Mouse (Mus musculus) heart, embryonic 16.5 days (tissue): ENCODE data around the gene Lrrc2. TPM values are rescaled to one million over a fixed set of nuclear protein-coding genes. Genes with fewer than 3 reads are reported as not detected.

ENCODE experiments used
- ATAC-seq: fragments of 200-750 bp; cut with Nextera tagmentation; replicated peaks from 2 replicates; pipeline ENCODE4 v1.8.0; 2017; ENCODE audit warnings: moderate number of reproducible peaks; ENCODE audit not compliant: insufficient read depth, low FRiP score; ENCODE audit errors: extremely low read depth
- H3K27ac ChIP-seq: fragments of 300-500 bp; sonication (generic); 2 replicates; pipeline ENCODE4 v1.5.1; 2014; ENCODE audit warnings: mild to moderate bottlenecking, low read length, control low read depth, moderate library complexity
- H3K27me3 ChIP-seq: fragments of 300-500 bp; sonication (generic); 2 replicates; pipeline ENCODE4 v1.6.1; 2014; ENCODE audit warnings: low read length, mixed read lengths; ENCODE audit not compliant: control insufficient read depth, insufficient read depth
- H3K36me3 ChIP-seq: fragments of 300-500 bp; sonication (generic); 2 replicates; pipeline ENCODE4 v1.6.1; 2014; ENCODE audit not compliant: control insufficient read depth, insufficient read depth
- H3K4me1 ChIP-seq: fragments of 300-500 bp; sonication (generic); 2 replicates; pipeline ENCODE4 v1.6.1; 2014; ENCODE audit warnings: low read length, mixed read lengths; ENCODE audit not compliant: control insufficient read depth, insufficient read depth
- H3K4me2 ChIP-seq: fragments of 300-500 bp; sonication (generic); 2 replicates; pipeline ENCODE4 v1.6.1; 2014; ENCODE audit warnings: low read depth, mild to moderate bottlenecking, control low read depth, low read length
- H3K4me3 ChIP-seq: fragments of 300-500 bp; sonication (generic); 2 replicates; pipeline ENCODE4 v1.5.1; 2014; ENCODE audit warnings: mild to moderate bottlenecking, control low read depth, low read length
- H3K9ac ChIP-seq: fragments of 300-500 bp; sonication (generic); 2 replicates; pipeline ENCODE4 v1.6.1; 2014; ENCODE audit warnings: low read length, control low read depth
- H3K9me3 ChIP-seq: fragments of 300-500 bp; sonication (generic); replicated peaks from 2 replicates; pipeline ENCODE4 v1.6.1; 2016; ENCODE audit warnings: low read length; ENCODE audit not compliant: control insufficient read depth
- WGBS: fragments of 180-500 bp; shearing (Covaris S2); extraction: QIAGEN DNeasy Blood & Tissue Kit; methylation state at CpG from one replicate; pipeline ENCODE4 v1.1.7; 2014; 5-methylcytosine and 5-hydroxymethylcytosine counted together
- polyA plus RNA-seq: library from polyadenylated mRNA; unstranded; fragments of >200 nt; fragmentation: Nextera tagmentation; extraction: Ambion mirVana; gene quantifications from 2 replicates; pipeline ENCODE4 v1.2.1, GENCODE M21; 2015

Lrrc2 gene
- polyA plus RNA-seq, 1 experiment from 2014 or later: 8.6 TPM

DNA sequence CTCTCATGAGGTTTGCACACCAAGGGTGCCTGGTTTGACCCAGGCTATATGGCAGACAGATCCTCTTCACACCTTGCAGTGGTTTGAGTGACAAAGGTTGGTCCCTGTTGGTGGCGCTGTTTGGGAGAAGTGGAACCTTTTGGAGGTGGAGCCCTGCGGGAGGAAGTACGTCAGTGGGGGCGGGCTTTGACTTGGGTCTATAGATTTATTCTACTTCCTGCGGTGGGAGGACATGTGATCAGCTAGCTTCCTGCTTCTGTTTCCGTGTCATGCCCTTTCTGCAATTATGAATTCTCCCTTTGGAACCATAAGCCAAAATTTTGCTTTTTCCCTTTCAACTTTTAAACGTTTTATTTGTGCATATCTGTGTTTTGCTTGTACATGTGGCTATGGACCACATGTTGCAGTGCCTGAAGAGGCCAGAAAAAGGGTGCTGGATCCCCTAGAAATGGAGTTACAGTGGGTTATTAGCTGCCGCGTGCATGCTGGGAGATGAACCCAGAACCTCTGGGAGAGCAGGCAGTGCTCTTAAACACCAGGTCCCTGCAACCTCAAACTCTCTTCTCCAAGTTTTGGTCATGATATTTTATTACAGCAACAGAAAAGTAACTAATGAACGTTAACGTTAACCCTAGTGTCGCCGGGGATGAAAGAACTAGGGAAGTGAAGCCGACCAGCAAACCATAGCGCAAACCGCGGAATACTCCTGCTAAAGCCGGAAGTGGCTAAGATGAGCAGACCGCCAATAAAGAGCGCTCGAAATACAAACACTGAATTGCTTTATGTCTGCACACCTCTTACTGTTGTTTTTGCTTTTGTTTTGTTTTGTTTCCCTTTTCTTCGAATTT lies 13.9 kb downstream of the Lrrc2 start:
- Histone ChIP-seq H3K4me1 (peaks cover 6% of the 10 kb centered on the region), H3K4me2 (no peak overlapping the region), H3K27ac (no peak overlapping the region), H3K4me3 (no peak overlapping the region), H3K9ac (no peak overlapping the region), H3K36me3 (peaks cover 2% of the 10 kb centered on the region; the same call in 1 of the 2 replicates), H3K27me3 (no peaks in the 10 kb centered on the region), H3K9me3 (no peaks in the 10 kb centered on the region)
- WGBS: 90% methylated on average over 22 of the region's 22 CpGs
- ATAC-seq: no peak

DNA sequence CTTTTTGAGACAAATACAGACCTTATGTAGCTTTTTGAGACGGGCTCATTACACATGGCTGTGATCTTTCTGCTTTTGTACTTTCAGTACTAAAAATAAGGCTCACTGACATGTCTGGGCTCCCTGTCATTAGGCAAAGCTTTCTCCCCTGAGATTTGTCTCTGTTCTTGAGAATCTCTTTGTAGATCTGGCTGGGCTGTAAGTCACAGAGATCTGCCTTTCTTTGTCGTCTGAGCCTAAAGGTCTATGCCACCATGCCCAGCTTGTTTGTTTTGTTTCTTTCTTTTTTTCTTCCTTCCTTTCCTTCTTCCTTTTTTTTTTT lies 14.5 kb downstream of the Lrrc2 start:
- no peaks in the 10 kb centered on the region for H3K27me3 ChIP-seq
- no peaks in the 10 kb centered on the region for H3K9me3 ChIP-seq
- no peak overlapping the region for H3K9ac ChIP-seq
- H3K27ac ChIP-seq: no peak overlapping the region
- no peak overlapping the region for H3K4me2 ChIP-seq
- WGBS: 67% methylated on average over 2 of the region's 2 CpGs
- H3K4me1 ChIP-seq: peaks cover 6% of the 10 kb centered on the region
- H3K4me3 ChIP-seq: no peak overlapping the region
- H3K36me3 ChIP-seq: peaks cover 2% of the 10 kb centered on the region; the same call in 1 of the 2 replicates
- ATAC-seq: no peak

DNA sequence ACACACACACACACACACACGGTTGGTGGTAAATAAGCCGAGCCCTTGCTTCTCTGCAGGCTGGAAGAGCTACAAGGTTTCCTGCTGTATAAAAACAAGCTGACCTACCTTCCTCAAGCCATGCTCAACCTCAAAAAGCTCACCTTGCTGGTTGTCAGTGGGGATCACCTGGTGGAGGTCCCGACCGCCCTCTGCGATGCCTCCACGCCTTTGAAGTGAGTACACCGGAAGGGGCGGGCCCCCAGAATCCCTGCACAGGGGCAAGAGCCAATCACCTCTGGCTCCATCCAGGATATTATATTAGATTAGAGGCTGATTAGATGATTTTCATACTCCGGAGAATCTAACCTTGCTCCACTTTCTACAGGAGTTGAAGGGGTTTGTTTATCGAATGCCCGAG lies 28.1 kb downstream of the Lrrc2 start:
- no peak overlapping the region for H3K27ac ChIP-seq
- H3K9me3 ChIP-seq: no peaks in the 10 kb centered on the region
- no peak overlapping the region for H3K4me3 ChIP-seq
- H3K4me1 ChIP-seq: no peaks in the 10 kb centered on the region
- H3K27me3 ChIP-seq: no peaks in the 10 kb centered on the region
- no peak overlapping the region for H3K9ac ChIP-seq
- no peaks in the 10 kb centered on the region for H3K36me3 ChIP-seq
- H3K4me2 ChIP-seq: no peak overlapping the region
- 91% methylated on average over 11 of the region's 11 CpGs for WGBS
- ATAC-seq: no peak

DNA sequence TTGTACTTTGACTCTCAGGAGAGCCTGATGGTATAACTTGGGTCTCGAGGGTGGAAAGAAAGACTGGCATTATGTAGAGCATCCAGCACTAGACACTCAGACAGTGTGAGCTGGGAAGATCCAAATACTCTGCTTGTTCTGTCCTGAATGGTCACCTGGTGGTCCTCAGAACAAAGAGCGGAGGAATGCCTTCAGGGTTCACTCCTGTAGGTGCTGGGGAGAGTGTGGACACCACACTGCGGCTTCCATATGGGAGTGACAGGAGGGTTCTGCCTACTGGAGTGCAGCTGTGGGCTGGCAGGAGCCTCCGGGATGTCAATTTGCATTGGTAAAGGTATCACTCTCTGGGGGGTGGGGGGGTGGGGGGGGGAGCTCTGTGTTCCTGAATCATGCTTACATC lies 31.0 kb downstream of the Lrrc2 start:
- WGBS: 61% methylated on average over 4 of the region's 4 CpGs
- no peaks in the 10 kb centered on the region for H3K27me3 ChIP-seq
- no peak overlapping the region for H3K9ac ChIP-seq

DNA sequence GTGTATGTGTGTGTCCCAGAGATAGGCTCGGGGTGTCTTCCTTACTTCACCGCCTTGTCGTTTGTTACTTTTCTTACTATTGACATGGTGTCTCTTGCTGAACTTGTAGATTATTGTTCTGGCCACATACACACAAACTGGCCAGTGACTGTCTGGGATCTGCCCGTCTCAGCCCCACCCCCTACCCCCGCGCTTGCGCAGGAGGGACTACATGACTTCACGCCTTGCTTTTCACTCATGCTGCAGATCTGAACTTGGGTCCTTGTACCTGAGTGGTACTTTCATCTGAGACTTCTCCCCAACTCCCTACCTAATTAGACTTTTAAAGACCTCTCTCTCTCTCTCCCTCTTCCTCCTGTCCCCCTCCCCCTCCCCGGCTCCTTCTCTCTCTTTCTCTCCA lies 32.8 kb downstream of the Lrrc2 start:
- Histone ChIP-seq H3K9ac (no peak overlapping the region), H3K4me2 (no peak overlapping the region), H3K9me3 (no peaks in the 10 kb centered on the region), H3K4me1 (no peaks in the 10 kb centered on the region), H3K36me3 (no peaks in the 10 kb centered on the region), H3K4me3 (no peak overlapping the region), H3K27me3 (no peaks in the 10 kb centered on the region), H3K27ac (no peak overlapping the region)
- 87% methylated on average over 9 of the region's 9 CpGs for WGBS
- no peak for ATAC-seq

More for the DNA sequence above, 31.0 kb downstream of the Lrrc2 start:
- Histone ChIP-seq H3K36me3 (no peaks in the 10 kb centered on the region), H3K27ac (no peak overlapping the region), H3K4me2 (no peak overlapping the region), H3K4me3 (no peak overlapping the region), H3K9me3 (no peaks in the 10 kb centered on the region), H3K4me1 (no peaks in the 10 kb centered on the region)
- no peak for ATAC-seq

DNA sequence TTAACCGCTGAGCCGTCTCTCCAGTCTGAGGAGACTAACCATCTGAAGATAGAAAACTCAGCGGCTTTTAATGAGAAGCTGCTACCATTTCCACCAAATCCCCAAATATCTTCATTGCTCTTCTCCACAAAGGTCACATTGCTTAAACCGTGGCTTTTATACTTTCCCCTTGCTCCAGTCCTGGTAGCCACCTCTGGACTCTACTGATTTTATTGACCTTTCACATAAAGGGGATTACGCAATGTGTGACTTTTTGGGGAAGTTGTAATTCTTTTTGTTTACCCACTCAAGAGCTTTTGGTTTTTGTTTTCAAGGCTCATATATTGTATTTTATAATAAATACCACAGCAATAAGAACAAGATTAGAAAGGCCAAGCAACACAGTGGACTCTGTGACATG lies 34.2 kb downstream of the Lrrc2 start:
- no peaks in the 10 kb centered on the region for H3K4me1 ChIP-seq
- H3K9me3 ChIP-seq: no peaks in the 10 kb centered on the region
- WGBS: 92% methylated on average over 5 of the region's 5 CpGs
- H3K27ac ChIP-seq: no peak overlapping the region
- H3K4me2 ChIP-seq: no peak overlapping the region
- no peaks in the 10 kb centered on the region for H3K27me3 ChIP-seq
- no peak overlapping the region for H3K4me3 ChIP-seq
- no peak for ATAC-seq
- no peak overlapping the region for H3K9ac ChIP-seq
- no peaks in the 10 kb centered on the region for H3K36me3 ChIP-seq

DNA sequence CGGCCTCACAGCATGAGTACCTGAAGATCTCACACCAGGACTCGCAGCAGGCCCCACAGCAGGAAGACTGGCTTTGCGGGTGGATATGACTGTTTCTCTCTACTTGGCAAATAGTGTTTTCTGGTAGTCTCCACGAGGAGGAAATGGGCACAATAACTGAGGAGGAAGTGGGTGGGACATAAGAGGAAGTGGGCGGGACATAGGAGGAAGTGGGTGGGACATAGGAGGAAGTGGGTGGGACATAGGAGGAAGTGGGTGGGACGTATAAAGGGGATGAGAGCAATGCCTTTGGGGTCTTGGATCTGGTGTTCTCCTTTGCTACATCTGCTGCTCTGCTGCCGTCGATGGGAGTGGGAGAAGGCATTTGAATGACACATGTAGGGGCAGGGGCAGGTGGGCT lies 34.6 kb downstream of the Lrrc2 start:
- Histone ChIP-seq H3K9me3 (no peaks in the 10 kb centered on the region), H3K4me3 (no peak overlapping the region), H3K27me3 (no peaks in the 10 kb centered on the region), H3K9ac (no peak overlapping the region), H3K36me3 (no peaks in the 10 kb centered on the region), H3K4me2 (no peak overlapping the region), H3K4me1 (no peaks in the 10 kb centered on the region), H3K27ac (no peak overlapping the region)
- WGBS: 83% methylated on average over 8 of the region's 8 CpGs
- no peak for ATAC-seq

DNA sequence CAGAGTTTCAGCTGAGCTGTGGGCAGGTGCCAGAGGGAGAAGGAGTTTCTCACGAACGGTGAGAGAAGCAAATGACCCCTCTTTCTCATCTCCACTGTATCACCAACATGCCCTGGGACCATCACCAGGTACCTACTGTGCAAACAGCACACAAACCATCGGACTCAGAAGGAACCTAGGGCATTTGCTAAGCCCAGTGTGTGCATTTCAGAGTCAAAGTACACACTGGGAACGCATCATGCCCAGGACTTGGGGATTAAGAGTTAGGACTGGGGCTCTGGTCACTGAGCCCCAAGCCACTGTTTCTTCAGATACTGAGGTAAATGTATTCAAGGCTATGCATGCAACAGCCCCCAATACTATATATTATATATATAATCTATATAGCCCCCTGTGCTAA lies 36.0 kb downstream of the Lrrc2 start:
- H3K27me3 ChIP-seq: no peaks in the 10 kb centered on the region
- no peaks in the 10 kb centered on the region for H3K9me3 ChIP-seq
- no peak overlapping the region for H3K9ac ChIP-seq
- no peak overlapping the region for H3K4me2 ChIP-seq
- H3K4me1 ChIP-seq: no peaks in the 10 kb centered on the region
- no peak overlapping the region for H3K27ac ChIP-seq
- no peak for ATAC-seq
- H3K4me3 ChIP-seq: no peak overlapping the region
- no peaks in the 10 kb centered on the region for H3K36me3 ChIP-seq
- 73% methylated on average over 4 of the region's 4 CpGs for WGBS

DNA sequence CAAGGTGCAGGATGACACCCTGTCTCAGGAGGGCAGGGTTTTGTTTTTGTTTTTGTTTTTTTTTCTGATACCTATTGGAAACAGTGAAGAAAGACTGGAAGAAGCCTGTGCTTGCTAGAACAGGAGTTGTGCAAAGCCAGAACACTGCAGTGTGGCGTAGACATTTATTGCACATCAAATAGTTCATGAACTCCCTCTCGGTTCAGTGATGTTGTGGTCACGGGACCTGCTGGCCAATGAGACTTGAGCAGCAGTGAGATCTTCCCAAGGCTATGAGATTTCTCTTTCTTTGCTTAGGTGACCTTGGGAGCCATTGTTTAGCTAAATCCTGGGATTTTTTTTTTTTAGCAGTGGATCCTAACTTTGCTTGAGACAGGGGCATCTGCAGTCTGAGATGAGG lies 36.7 kb downstream of the Lrrc2 start:
- no peaks in the 10 kb centered on the region for H3K36me3 ChIP-seq
- H3K4me3 ChIP-seq: no peak overlapping the region
- ATAC-seq: no peak
- H3K4me2 ChIP-seq: no peak overlapping the region
- no peak overlapping the region for H3K9ac ChIP-seq
- H3K27me3 ChIP-seq: no peaks in the 10 kb centered on the region
- WGBS: 79% methylated on average over 3 of the region's 3 CpGs
- H3K27ac ChIP-seq: no peak overlapping the region
- H3K9me3 ChIP-seq: no peaks in the 10 kb centered on the region
- no peaks in the 10 kb centered on the region for H3K4me1 ChIP-seq
